Mouse (Mus musculus) heart, embryonic 13.5 days (tissue): ENCODE data around the gene Gm10271. TPM values are rescaled to one million over a fixed set of nuclear protein-coding genes. Genes with fewer than 3 reads are reported as not detected.

ENCODE experiments used
- ATAC-seq: fragments of 200-750 bp; cut with Nextera tagmentation; 2 replicates; pipeline ENCODE4 v1.8.0; 2017; ENCODE audit warnings: moderate TSS enrichment; ENCODE audit not compliant: insufficient number of reproducible peaks, low FRiP score, low TSS enrichment; ENCODE audit errors: extremely low read depth
- H3K27ac ChIP-seq: fragments of 300-500 bp; sonication (generic); replicated peaks from 2 replicates; pipeline ENCODE4 v1.5.1; 2015; ENCODE audit warnings: moderate library complexity, mild to moderate bottlenecking, inconsistent platforms
- H3K27me3 ChIP-seq: fragments of 300-500 bp; sonication (generic); replicated peaks from 2 replicates; pipeline ENCODE4 v1.6.1; 2015; ENCODE audit warnings: mild to moderate bottlenecking, inconsistent platforms
- H3K36me3 ChIP-seq: fragments of 300-500 bp; sonication (generic); 2 replicates; pipeline ENCODE4 v1.6.1; 2015; ENCODE audit warnings: mild to moderate bottlenecking, inconsistent platforms
- H3K4me1 ChIP-seq: fragments of 300-500 bp; sonication (generic); 2 replicates; pipeline ENCODE4 v1.6.1; 2015; ENCODE audit warnings: inconsistent platforms
- H3K4me2 ChIP-seq: fragments of 300-500 bp; sonication (generic); 2 replicates; pipeline ENCODE4 v1.6.1; 2015; ENCODE audit warnings: inconsistent platforms, mild to moderate bottlenecking, moderate library complexity
- H3K4me3 ChIP-seq: fragments of 300-500 bp; sonication (generic); 2 replicates; pipeline ENCODE4 v1.5.1; 2015; ENCODE audit warnings: moderate library complexity, mild to moderate bottlenecking, inconsistent platforms
- H3K9ac ChIP-seq: fragments of 300-500 bp; sonication (generic); 2 replicates; pipeline ENCODE4 v1.6.1; 2015; ENCODE audit warnings: inconsistent platforms, mild to moderate bottlenecking, moderate library complexity
- H3K9me3 ChIP-seq: fragments of 300-500 bp; sonication (generic); 2 replicates; pipeline ENCODE4 v1.6.1; 2016; ENCODE audit warnings: inconsistent platforms
- WGBS: fragments of 180-500 bp; shearing (Covaris S2); methylation state at CpG from one replicate; pipeline ENCODE4 v1.1.7; 2015; ENCODE audit warnings: mixed read lengths; 5-methylcytosine and 5-hydroxymethylcytosine counted together
- polyA plus RNA-seq: library from polyadenylated mRNA; unstranded; fragments of >200 nt; fragmentation: Nextera tagmentation; extraction: Ambion mirVana; gene quantifications from 2 replicates; pipeline ENCODE4 v1.2.1, GENCODE M21; 2015

Gene Gm10271
- not detected in 2 replicates for polyA plus RNA-seq

- H3K4me1 ChIP-seq: no peaks in the 10 kb centered on the region
- no peak within 1 kb of the TSS for H3K4me3 ChIP-seq
- 88% methylated on average over 6 of the region's 6 CpGs for WGBS
- H3K27ac ChIP-seq: no peak within 1 kb of the TSS
- no peaks in the 10 kb centered on the region for H3K9me3 ChIP-seq
- H3K4me2 ChIP-seq: no peak within 1 kb of the TSS
- H3K27me3 ChIP-seq: no peaks in the 10 kb centered on the region
- ATAC-seq: no peak
- H3K9ac ChIP-seq: no peak within 1 kb of the TSS
- no peaks in the 10 kb centered on the region for H3K36me3 ChIP-seq
Observed at GRCm38 (mm10) chr10:116972509-116972908, at the start of gene Gm10271. TSS of gene Gm10271 (minus strand) at chr10:116972609.

- H3K27me3 ChIP-seq: no peaks in the 10 kb centered on the region; the same call in 1 of the 2 replicates
- no peak overlapping the region for H3K27ac ChIP-seq
- no peaks in the 10 kb centered on the region for H3K9me3 ChIP-seq
- no peak overlapping the region for H3K4me3 ChIP-seq
- peaks cover 49% of the 10 kb centered on the region for H3K4me1 ChIP-seq
- H3K4me2 ChIP-seq: no peak overlapping the region
- H3K36me3 ChIP-seq: no peaks in the 10 kb centered on the region
- no peak for ATAC-seq
- no peak overlapping the region for H3K9ac ChIP-seq
- 37% methylated on average over 21 of the region's 21 CpGs for WGBS
Observed at GRCm38 (mm10) chr10:117021020-117021754, 48.8 kb upstream of the Gm10271 start.

DNA sequence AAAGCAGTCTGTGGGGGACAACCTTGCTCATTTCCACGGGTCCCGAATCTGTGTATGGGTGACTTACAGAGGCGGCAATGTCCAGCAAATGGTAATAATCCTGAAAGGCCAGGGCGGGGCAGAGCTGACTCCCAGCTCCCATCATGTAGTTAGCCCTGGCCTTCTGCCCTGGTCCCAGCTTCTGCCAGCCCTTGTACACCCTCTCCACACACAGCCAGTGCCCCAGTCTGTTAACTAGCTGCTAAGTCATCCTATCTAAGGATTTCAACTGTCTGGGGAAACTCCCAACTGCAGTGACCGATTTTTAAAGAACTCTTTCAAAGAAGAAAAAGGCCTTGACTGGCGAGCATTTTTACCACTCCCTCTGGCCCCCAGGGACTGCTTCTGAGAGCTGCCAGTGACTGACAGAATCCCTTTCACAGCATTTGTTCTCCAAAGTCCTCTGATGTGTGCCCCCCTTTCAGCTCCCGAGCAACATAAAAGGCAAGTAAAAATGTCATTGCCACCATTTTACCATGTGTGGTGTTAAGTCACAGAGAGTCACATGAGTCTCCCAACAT is 46.0 kb upstream of the Gm10271 start:
- 67% methylated on average over 7 of the region's 7 CpGs for whole genome bisulfite sequencing
- no peak overlapping the region for H3K27ac ChIP-seq
- H3K4me2 ChIP-seq: no peak overlapping the region
- H3K27me3 ChIP-seq: no peaks in the 10 kb centered on the region; the same call in 1 of the 2 replicates
- H3K4me1 ChIP-seq: peaks cover 50% of the 10 kb centered on the region
- no peak for ATAC-seq
- H3K9me3 ChIP-seq: no peaks in the 10 kb centered on the region
- peak overlapping the region; percentile 0; the same call in 1 of the 2 replicates for H3K9ac ChIP-seq
- H3K36me3 ChIP-seq: no peaks in the 10 kb centered on the region
- H3K4me3 ChIP-seq: no peak overlapping the region

DNA sequence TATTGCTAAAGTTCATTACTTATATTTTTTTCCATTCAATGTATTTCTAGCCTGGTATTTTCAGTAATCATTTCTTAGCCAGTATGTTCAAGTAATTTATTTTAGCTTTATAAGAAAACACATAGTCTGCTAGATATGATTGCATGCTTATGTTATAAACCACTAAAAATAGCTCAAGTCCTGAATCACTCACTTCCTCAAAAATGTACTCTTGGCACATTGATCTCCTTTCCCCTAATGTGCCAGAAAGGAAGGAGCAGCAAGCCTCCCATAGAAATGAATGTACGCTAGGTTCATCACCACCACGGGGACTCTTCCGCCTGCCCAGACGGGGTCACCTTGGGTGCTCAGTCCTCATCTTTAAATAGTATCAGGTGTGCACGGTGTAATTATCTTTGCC is 42.2 kb upstream of the Gm10271 start:
- ATAC-seq: no peak
- H3K27me3 ChIP-seq: no peaks in the 10 kb centered on the region
- no peak overlapping the region for H3K9ac ChIP-seq
- H3K4me1 ChIP-seq: peaks cover 34% of the 10 kb centered on the region
- no peak overlapping the region for H3K4me3 ChIP-seq
- H3K36me3 ChIP-seq: no peaks in the 10 kb centered on the region
- H3K4me2 ChIP-seq: no peak overlapping the region
- peak overlapping the region; percentile 71 for H3K27ac ChIP-seq
- WGBS: 53% methylated on average over 5 of the region's 5 CpGs
- no peaks in the 10 kb centered on the region for H3K9me3 ChIP-seq

GRCm38 (mm10) chr10:117013689-117014390 is 41.4 kb upstream of the Gm10271 start:
- peak; percentile 79 for ATAC-seq
- Histone ChIP-seq H3K27ac (peak overlapping the region; percentile 89), H3K4me1 (peaks cover 33% of the 10 kb centered on the region), H3K4me2 (peak overlapping the region; percentile 64), H3K27me3 (no peaks in the 10 kb centered on the region), H3K4me3 (peak overlapping the region; percentile 29), H3K9ac (peak overlapping the region; percentile 67), H3K9me3 (no peaks in the 10 kb centered on the region), H3K36me3 (no peaks in the 10 kb centered on the region)
- WGBS: 14% methylated on average over 12 of the region's 12 CpGs

DNA sequence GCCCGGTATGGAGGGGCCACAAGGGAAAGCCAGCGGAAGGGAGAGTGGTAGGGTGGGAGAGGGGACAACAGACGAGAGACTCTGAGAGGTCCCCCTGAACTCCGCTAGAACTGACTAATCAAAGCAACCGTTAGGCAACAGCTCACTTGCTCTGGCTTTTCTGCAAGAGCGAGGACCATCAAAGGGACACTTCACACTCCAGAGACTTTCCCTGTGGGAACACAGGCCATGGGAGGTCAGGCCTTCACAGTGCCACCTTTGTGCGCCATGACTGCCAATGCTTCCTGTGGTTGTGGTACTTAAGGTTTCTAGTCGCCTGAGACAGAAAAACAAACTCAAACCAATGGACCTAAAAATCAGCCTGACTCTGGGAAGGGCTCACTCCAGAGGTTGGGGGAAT is 38.6 kb upstream of the Gm10271 start:
- Histone ChIP-seq H3K36me3 (no peaks in the 10 kb centered on the region), H3K4me1 (peaks cover 33% of the 10 kb centered on the region), H3K27me3 (no peaks in the 10 kb centered on the region), H3K27ac (no peak overlapping the region), H3K9me3 (no peaks in the 10 kb centered on the region), H3K4me2 (no peak overlapping the region), H3K4me3 (no peak overlapping the region), H3K9ac (no peak overlapping the region)
- ATAC-seq: no peak
- 73% methylated on average over 8 of the region's 8 CpGs for WGBS

GRCm38 (mm10) chr10:117009691-117010090 is 37.3 kb upstream of the Gm10271 start:
- no peak overlapping the region for H3K9ac ChIP-seq
- H3K4me2 ChIP-seq: no peak overlapping the region
- no peaks in the 10 kb centered on the region for H3K9me3 ChIP-seq
- no peaks in the 10 kb centered on the region for H3K36me3 ChIP-seq
- H3K4me1 ChIP-seq: peaks cover 33% of the 10 kb centered on the region
- no peak overlapping the region for H3K27ac ChIP-seq
- no peaks in the 10 kb centered on the region for H3K27me3 ChIP-seq
- no peak overlapping the region for H3K4me3 ChIP-seq
- WGBS: 81% methylated on average over 6 of the region's 6 CpGs
- ATAC-seq: no peak

DNA sequence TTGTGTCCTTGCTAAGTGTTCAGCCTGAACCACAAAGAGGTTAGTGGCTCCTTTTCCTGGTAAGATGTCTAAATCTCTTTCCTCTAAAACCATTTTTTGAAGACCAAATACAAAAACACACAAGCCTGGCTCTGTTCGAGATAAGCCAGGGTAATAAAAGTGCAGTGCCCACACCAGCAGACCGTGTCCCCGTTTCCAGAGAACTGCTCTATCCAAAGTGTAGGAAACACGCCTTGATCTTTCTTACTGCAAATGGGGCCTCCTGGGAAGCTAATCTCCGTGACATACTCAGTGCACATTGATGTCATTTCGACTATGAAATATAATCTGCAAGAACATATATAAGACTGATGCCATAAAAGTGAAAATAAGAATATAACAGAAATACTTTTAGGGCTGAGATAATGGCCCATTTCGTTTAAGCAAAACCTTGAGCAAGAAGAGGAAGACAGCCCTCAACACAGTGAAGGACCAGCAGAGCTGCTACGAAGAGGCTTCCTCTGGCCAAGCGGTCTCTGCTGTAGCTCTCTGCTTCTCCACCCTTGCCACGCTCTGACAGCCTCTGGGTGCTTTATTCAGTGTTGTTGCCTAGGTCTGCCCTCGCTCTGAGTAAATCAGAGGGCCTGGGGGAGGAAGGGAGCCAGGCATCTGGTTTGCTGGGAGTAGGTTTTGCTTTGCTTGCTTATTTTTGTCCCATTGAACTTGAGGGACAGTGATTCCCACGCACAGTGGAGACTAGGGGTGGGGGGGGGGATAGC is 33.5 kb upstream of the Gm10271 start:
- Histone ChIP-seq H3K4me2 (no peak overlapping the region), H3K36me3 (no peaks in the 10 kb centered on the region), H3K9ac (no peak overlapping the region), H3K9me3 (no peaks in the 10 kb centered on the region), H3K27ac (no peak overlapping the region), H3K27me3 (no peaks in the 10 kb centered on the region), H3K4me1 (peaks cover 22% of the 10 kb centered on the region), H3K4me3 (no peak overlapping the region)
- WGBS: 55% methylated on average over 12 of the region's 12 CpGs
- ATAC-seq: no peak

GRCm38 (mm10) chr10:117004695-117005094 is 32.3 kb upstream of the Gm10271 start:
- no peak overlapping the region for H3K27ac ChIP-seq
- H3K9me3 ChIP-seq: no peaks in the 10 kb centered on the region
- no peaks in the 10 kb centered on the region for H3K27me3 ChIP-seq
- ATAC-seq: no peak
- WGBS: 73% methylated on average over 5 of the region's 5 CpGs
- H3K9ac ChIP-seq: no peak overlapping the region
- H3K4me3 ChIP-seq: no peak overlapping the region
- no peak overlapping the region for H3K4me2 ChIP-seq
- H3K36me3 ChIP-seq: no peaks in the 10 kb centered on the region
- peaks cover 29% of the 10 kb centered on the region for H3K4me1 ChIP-seq

- Histone ChIP-seq H3K4me1 (peaks cover 37% of the 10 kb centered on the region), H3K9me3 (no peaks in the 10 kb centered on the region), H3K4me2 (peak overlapping the region; percentile 42), H3K9ac (peak overlapping the region; percentile 61), H3K4me3 (peak overlapping the region; percentile 16; the same call in 1 of the 2 replicates), H3K27ac (0 out of 2 replicates have a peak overlapping the region, but pooled peaks have one; percentile 20), H3K27me3 (no peaks in the 10 kb centered on the region), H3K36me3 (no peaks in the 10 kb centered on the region)
- 38% methylated on average over 12 of the region's 12 CpGs for WGBS
- no peak for ATAC-seq
Observed at GRCm38 (mm10) chr10:117000975-117001374, 28.6 kb upstream of the Gm10271 start.
